In genomic region chr16:30550748-30551192, GRCm38 (mm10) we compare ENCODE assay signal across 8 mouse cellular contexts. TPM values are rescaled to one million over a fixed set of nuclear protein-coding genes. Genes with fewer than 3 reads are reported as not detected.
DNase-seq lines count a peak whose midpoint lies in the region; ATAC-seq and TF ChIP-seq lines count a peak whose summit lies in the region.

TSS of gene Tmem44 (minus strand) at chr16:30550842.

- TF ChIP-seq CTCF in lung, postnatal 0 days (IDR thresholded peaks at IDR 0.05) = no peak

- no peak for DNase-seq in lung, postnatal 14 days
- no peak for DNase-seq in lung, postnatal 0 days (ENCODE audit: low spot score)
- DNase-seq in c-Kit-positive CD71-positive TER-119-positive erythroid progenitor cells, embryonic 14.5 days (ENCODE audit: low spot score) = no peak
- no peak for DNase-seq in ovary, adult 18-20 months (ENCODE audit: low spot score)

- peaks cover 8% of the 10 kb centered on the region for H3K9me3 ChIP-seq in lung, embryonic 16.5 days (ENCODE audit: control insufficient read depth, low read length)
- H3K9me3 ChIP-seq in hindbrain, embryonic 15.5 days = no peaks in the 10 kb centered on the region
- H3K9me3 ChIP-seq in lung, postnatal 0 days (ENCODE audit: low read length) = no peaks in the 10 kb centered on the region

- H3K9ac ChIP-seq in lung, embryonic 16.5 days (ENCODE audit: low read length) = peak within 1 kb of the TSS; percentile 95
- H3K9ac ChIP-seq in hindbrain, embryonic 15.5 days = peak within 1 kb of the TSS; percentile 76
- H3K9ac ChIP-seq in lung, postnatal 0 days (replicated peaks; ENCODE audit: low read depth) = peak within 1 kb of the TSS; percentile 83

- no peaks in the 10 kb centered on the region for H3K27me3 ChIP-seq in lung, embryonic 16.5 days (ENCODE audit: control insufficient read depth, insufficient read depth, low read depth, low read length)
- no peaks in the 10 kb centered on the region for H3K27me3 ChIP-seq in hindbrain, embryonic 15.5 days
- no peaks in the 10 kb centered on the region for H3K27me3 ChIP-seq in lung, postnatal 0 days (replicated peaks; ENCODE audit: insufficient read depth, low read length)

- ATAC-seq in lung, embryonic 16.5 days (ENCODE audit: low read depth) = peak; percentile 26; the same call in 1 of the 2 replicates
- ATAC-seq in erythroblast, adult 5-6 weeks (replicated peaks; ENCODE audit: low FRiP score, poor library complexity, severe bottlenecking) = peak; percentile 45
- peak; percentile 69 for ATAC-seq in hindbrain, embryonic 15.5 days (ENCODE audit: low FRiP score, low read depth)
- ATAC-seq in lung, postnatal 0 days = peak; percentile 6
- ATAC-seq in CD4-positive, CD25-positive, alpha-beta regulatory T cell, adult 4 months = no peak

- peaks cover 21% of the 10 kb centered on the region for H3K4me1 ChIP-seq in lung, embryonic 16.5 days (replicated peaks; ENCODE audit: control insufficient read depth, insufficient read depth, low read length)
- H3K4me1 ChIP-seq in hindbrain, embryonic 15.5 days (replicated peaks) = peaks cover 28% of the 10 kb centered on the region
- H3K4me1 ChIP-seq in lung, postnatal 0 days (ENCODE audit: insufficient read depth, low read depth, low read length) = peaks cover 14% of the 10 kb centered on the region; the same call in 1 of the 2 replicates

- H3K27ac ChIP-seq in lung, embryonic 16.5 days (ENCODE audit: low read length) = peak within 1 kb of the TSS; percentile 44
- H3K27ac ChIP-seq in hindbrain, embryonic 15.5 days (replicated peaks) = peak within 1 kb of the TSS; percentile 87
- peak within 1 kb of the TSS; percentile 32; the same call in 1 of the 2 replicates for H3K27ac ChIP-seq in lung, postnatal 0 days (ENCODE audit: low read length)

- H3K36me3 ChIP-seq in lung, embryonic 16.5 days (ENCODE audit: control insufficient read depth, insufficient read depth, low read length) = peaks cover 12% of the 10 kb centered on the region; the same call in 1 of the 2 replicates
- peaks cover 14% of the 10 kb centered on the region for H3K36me3 ChIP-seq in hindbrain, embryonic 15.5 days
- no peaks in the 10 kb centered on the region for H3K36me3 ChIP-seq in lung, postnatal 0 days (ENCODE audit: insufficient read depth, low read length)

- no peak for TF ChIP-seq EP300 in lung, postnatal 0 days (IDR thresholded peaks at IDR 0.05)

- peak within 1 kb of the TSS; percentile 86 for H3K4me2 ChIP-seq in lung, embryonic 16.5 days (ENCODE audit: low read depth, low read length)
- peak within 1 kb of the TSS; percentile 72 for H3K4me2 ChIP-seq in hindbrain, embryonic 15.5 days
- peak within 1 kb of the TSS; percentile 97 for H3K4me2 ChIP-seq in lung, postnatal 0 days (replicated peaks; ENCODE audit: low read depth, low read length)

- WGBS in lung, embryonic 16.5 days = 3% methylated on average over 14 of the region's 14 CpGs
- 7% methylated on average over 12 of the region's 14 CpGs for whole genome bisulfite sequencing in hindbrain, embryonic 15.5 days
- WGBS in lung, postnatal 0 days = 4% methylated on average over 14 of the region's 14 CpGs

- H3K4me3 ChIP-seq in lung, embryonic 16.5 days (ENCODE audit: low read length) = peak within 1 kb of the TSS; percentile 76
- peak within 1 kb of the TSS; percentile 56 for H3K4me3 ChIP-seq in hindbrain, embryonic 15.5 days
- peak within 1 kb of the TSS; percentile 75 for H3K4me3 ChIP-seq in lung, postnatal 0 days (ENCODE audit: low read depth, low read length)

RNA-seq across cellular contexts. Expression of gene Tmem44, which starts in this region (rescaled TPM):
- 23.5 and 23.8 TPM in 2 replicates for polyA plus RNA-seq in lung, embryonic 16.5 days (2015; fragmentation: Nextera tagmentation; extraction: Ambion mirVana)
- total RNA-seq in erythroblast, adult 5-6 weeks (2015; ENCODE audit: low replicate concordance) = 0.21 TPM in 1 of 2 replicates, not detected in the other
- total RNA-seq in erythroblast, adult 5-6 weeks (2017; ENCODE audit: low replicate concordance) = 0.70 and 0.77 TPM in 2 replicates
- 67.9 and 72.6 TPM in 2 replicates for polyA plus RNA-seq in hindbrain, embryonic 15.5 days (2015; fragmentation: Nextera tagmentation; extraction: Ambion mirVana)
- 17.9 and 21.0 TPM in 2 replicates for polyA plus RNA-seq in lung, postnatal 0 days (2015; fragmentation: Nextera tagmentation; extraction: Ambion mirVana)
- polyA plus RNA-seq in CD4-positive, CD25-positive, alpha-beta regulatory T cell, adult 4 months (2017; shearing (Covaris generic)) = under 1 TPM in 1 of 2 experiments, not detected in 1; 0.70 TPM

Comparison
In these comparisons a context has a peak if more than half of its experiments do, and no peak if none do; other contexts are left out.
1. RNA of gene Tmem44 (polyA plus RNA-seq): 67.9 to 72.6 TPM in hindbrain, embryonic 15.5 days, 23.5 to 23.8 TPM in lung, embryonic 16.5 days and 17.9 to 21.0 TPM in lung, postnatal 0 days; 0.70 TPM in CD4-positive, CD25-positive, alpha-beta regulatory T cell, adult 4 months; every median in the first group is over 10 times any median in the second.
2. Peak in ATAC-seq in erythroblast, adult 5-6 weeks; RNA of the gene not detected or under 1 TPM.
3. H3K27ac ChIP-seq: peak in every context shown above with its lines; median percentile 87 in hindbrain, embryonic 15.5 days; 44 in lung, embryonic 16.5 days; 32 in lung, postnatal 0 days.
4. Peak in every context shown above with its lines, with median percentiles within 50 percentile points of each other: H3K4me2 ChIP-seq, H3K4me3 ChIP-seq and H3K9ac ChIP-seq.